Mouse (Mus musculus): Measurements from ENCODE around the gene H2-Q10. TPM values are rescaled to one million over a fixed set of nuclear protein-coding genes. Genes with fewer than 3 reads are reported as not detected.

H2-Q10 gene
- polyA plus RNA-seq, 1 experiment from 2014 or later: 0.17 TPM

GRCm38 (mm10) chr17:35517526-35517925, 47.6 kb downstream of the H2-Q10 start:
- Histone ChIP-seq H3K4me1 (peaks cover 31% of the 10 kb centered on the region), H3K4me3 (peak overlapping the region; percentile 57), H3K9ac (peak overlapping the region; percentile 70), H3K9me3 (no peaks in the 10 kb centered on the region), H3K36me3 (peaks cover 15% of the 10 kb centered on the region), H3K27ac (0 out of 2 replicates have a peak overlapping the region, but pooled peaks have one; percentile 5), H3K4me2 (replicated peaks) (peak overlapping the region; percentile 75), H3K27me3 (no peaks in the 10 kb centered on the region)
- ATAC-seq (ENCODE audit: insufficient number of reproducible peaks, insufficient read depth, low FRiP score, low TSS enrichment): no peak
- 10% methylated on average over 12 of the region's 12 CpGs for WGBS

Other genes with a start within 250 kb of the H2-Q10 start
- gene Gm16181, start 249.3 kb upstream of the H2-Q10 start, polyA plus RNA-seq (2016; fragmentation: Nextera tagmentation; extraction: Ambion mirVana): 1.0 TPM in 1 of 2 replicates, not detected in the other
- gene Atp6v1g2, start 236.4 kb upstream of the H2-Q10 start, polyA plus RNA-seq (2016; fragmentation: Nextera tagmentation; extraction: Ambion mirVana): 4.5 and 5.5 TPM in 2 replicates
- gene Nfkbil1, start 234.3 kb upstream of the H2-Q10 start, polyA plus RNA-seq (2016; fragmentation: Nextera tagmentation; extraction: Ambion mirVana): 13.0 and 13.3 TPM in 2 replicates
- 572 and 587 TPM in 2 replicates for gene Ddx39b, start 228.3 kb upstream of the H2-Q10 start, polyA plus RNA-seq (2016; fragmentation: Nextera tagmentation; extraction: Ambion mirVana)
- gene H2-D1, start 207.4 kb upstream of the H2-Q10 start, polyA plus RNA-seq (2016; fragmentation: Nextera tagmentation; extraction: Ambion mirVana): 20.8 and 21.5 TPM in 2 replicates
- not detected in 2 replicates for gene H2-Q1, start 149.7 kb upstream of the H2-Q10 start, polyA plus RNA-seq (2016; fragmentation: Nextera tagmentation; extraction: Ambion mirVana)
- gene H2-Q2, start 127.8 kb upstream of the H2-Q10 start, polyA plus RNA-seq (2016; fragmentation: Nextera tagmentation; extraction: Ambion mirVana): 0.38 and 0.40 TPM in 2 replicates
- 2.0 and 2.2 TPM in 2 replicates for gene H2-Q4, start 90.5 kb upstream of the H2-Q10 start, polyA plus RNA-seq (2016; fragmentation: Nextera tagmentation; extraction: Ambion mirVana)
- 0.33 and 0.98 TPM in 2 replicates for gene H2-Q6, start 45.2 kb upstream of the H2-Q10 start, polyA plus RNA-seq (2016; fragmentation: Nextera tagmentation; extraction: Ambion mirVana)
- gene H2-Q7, start 30.9 kb upstream of the H2-Q10 start, polyA plus RNA-seq (2016; fragmentation: Nextera tagmentation; extraction: Ambion mirVana): 4.6 and 5.9 TPM in 2 replicates
- gene Pou5f1, start 35.9 kb downstream of the H2-Q10 start, polyA plus RNA-seq (2016; fragmentation: Nextera tagmentation; extraction: Ambion mirVana): not detected in 2 replicates
- gene Tcf19, start 46.7 kb downstream of the H2-Q10 start, polyA plus RNA-seq (2016; fragmentation: Nextera tagmentation; extraction: Ambion mirVana): 56.8 and 61.1 TPM in 2 replicates
- gene Cchcr1, start 47.0 kb downstream of the H2-Q10 start, polyA plus RNA-seq (2016; fragmentation: Nextera tagmentation; extraction: Ambion mirVana): 26.1 and 30.8 TPM in 2 replicates
- 1.3 and 1.6 TPM in 2 replicates for gene Psors1c2, start 63.1 kb downstream of the H2-Q10 start, polyA plus RNA-seq (2016; fragmentation: Nextera tagmentation; extraction: Ambion mirVana)
- 0.08 TPM in 2 replicates for gene Cdsn, start 82.0 kb downstream of the H2-Q10 start, polyA plus RNA-seq (2016; fragmentation: Nextera tagmentation; extraction: Ambion mirVana)
- gene 2300002M23Rik, start 97.4 kb downstream of the H2-Q10 start, polyA plus RNA-seq (2016; fragmentation: Nextera tagmentation; extraction: Ambion mirVana): not detected in 2 replicates
- not detected in 2 replicates for gene Sfta2, start 131.5 kb downstream of the H2-Q10 start, polyA plus RNA-seq (2016; fragmentation: Nextera tagmentation; extraction: Ambion mirVana)
- gene Gm9573, start 156.5 kb downstream of the H2-Q10 start, polyA plus RNA-seq (2016; fragmentation: Nextera tagmentation; extraction: Ambion mirVana): not detected in 2 replicates
- gene Mucl3, start 173.6 kb downstream of the H2-Q10 start, polyA plus RNA-seq (2016; fragmentation: Nextera tagmentation; extraction: Ambion mirVana): 0.08 and 0.11 TPM in 2 replicates
- gene Vars2, start 197.5 kb downstream of the H2-Q10 start, polyA plus RNA-seq (2016; fragmentation: Nextera tagmentation; extraction: Ambion mirVana): 18.5 and 23.6 TPM in 2 replicates
- gene Gtf2h4, start 203.7 kb downstream of the H2-Q10 start, polyA plus RNA-seq (2016; fragmentation: Nextera tagmentation; extraction: Ambion mirVana): 48.6 and 51.5 TPM in 2 replicates
- 62.6 and 63.0 TPM in 2 replicates for gene Ddr1, start 234.5 kb downstream of the H2-Q10 start, polyA plus RNA-seq (2016; fragmentation: Nextera tagmentation; extraction: Ambion mirVana)